Mouse (Mus musculus) bone marrow, adult 2 months (tissue): Measurements from ENCODE around the gene Lrrc72.

ENCODE experiments used
- CTCF ChIP-seq: fragments of 200-500 bp; IDR thresholded peaks from 2 replicates; pipeline ENCODE4 v1.5.1; 2011; ENCODE audit warnings: low read length, control low read depth; ENCODE audit not compliant: control insufficient read depth, insufficient read depth
- POLR2A ChIP-seq: fragments of 200-500 bp; IDR thresholded peaks from 2 replicates; pipeline ENCODE4 v1.6.1; 2011; ENCODE audit warnings: low read depth, mild to moderate bottlenecking, control low read depth, low read length, borderline replicate concordance; ENCODE audit not compliant: control insufficient read depth

GRCm38 (mm10) chr12:36189610-36190009, 63.6 kb downstream of the Lrrc72 start:
- TF ChIP-seq CTCF, result no peak
- no peak for TF ChIP-seq POLR2A
